Mouse (Mus musculus): ENCODE measurements around the gene Rsph1.

Rsph1 gene

DNA sequence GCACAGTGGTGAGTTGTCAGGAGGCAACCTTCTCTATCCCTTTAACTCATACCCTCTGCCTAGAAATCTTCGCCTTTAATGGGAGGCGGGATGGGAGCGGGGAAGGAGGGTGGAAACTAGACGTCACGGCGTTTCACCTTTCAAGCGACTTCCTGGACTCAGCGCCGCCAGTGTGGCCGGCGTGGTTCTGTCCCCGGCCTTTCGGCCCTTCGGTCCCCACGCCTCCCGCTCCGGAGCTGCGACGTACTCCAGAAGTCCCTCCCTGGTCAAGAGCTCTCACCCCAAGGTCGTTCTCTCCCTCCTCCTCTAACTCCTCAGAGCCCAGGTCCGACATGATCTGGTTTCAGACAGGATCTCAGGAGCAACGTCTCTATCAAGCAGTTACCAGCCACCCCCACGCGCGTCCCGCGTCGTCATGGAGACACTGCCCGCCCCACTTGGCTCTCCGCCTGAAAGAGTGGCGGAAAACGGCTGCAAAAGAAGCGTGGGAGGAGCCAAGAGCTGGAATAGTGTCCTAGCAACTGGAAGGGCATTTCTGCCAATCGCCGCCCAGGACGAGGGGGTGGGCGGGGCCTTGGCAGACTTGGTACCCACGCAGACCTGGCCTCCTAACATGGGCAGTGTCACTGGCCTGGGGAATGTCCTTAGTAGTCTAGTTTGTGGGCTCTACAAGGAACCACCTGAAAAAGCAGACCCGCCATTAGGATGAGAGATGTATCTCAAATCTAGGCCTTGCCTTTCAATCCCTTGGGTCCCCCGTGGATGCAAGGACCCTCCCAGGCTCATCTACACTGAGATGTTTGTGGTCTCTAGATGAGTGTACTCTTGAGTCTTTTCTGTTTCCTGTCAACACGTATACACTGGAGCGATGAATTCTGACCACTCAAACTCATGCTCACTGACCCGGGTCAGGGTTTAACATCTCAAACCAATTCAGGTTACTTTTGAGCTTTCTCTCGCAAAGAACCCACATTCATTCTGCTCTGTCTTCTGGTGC, at the start of gene Rsph1:
TSS of gene Rsph1 (minus strand) at position 462 of the 997 bp plus-strand sequence.
- peak; percentile 97 for DNase-seq

GRCm38 (mm10) chr17:31326220-31326852, 49.2 kb upstream of the Rsph1 start:
- DNase-seq = peak; percentile 49

DNA sequence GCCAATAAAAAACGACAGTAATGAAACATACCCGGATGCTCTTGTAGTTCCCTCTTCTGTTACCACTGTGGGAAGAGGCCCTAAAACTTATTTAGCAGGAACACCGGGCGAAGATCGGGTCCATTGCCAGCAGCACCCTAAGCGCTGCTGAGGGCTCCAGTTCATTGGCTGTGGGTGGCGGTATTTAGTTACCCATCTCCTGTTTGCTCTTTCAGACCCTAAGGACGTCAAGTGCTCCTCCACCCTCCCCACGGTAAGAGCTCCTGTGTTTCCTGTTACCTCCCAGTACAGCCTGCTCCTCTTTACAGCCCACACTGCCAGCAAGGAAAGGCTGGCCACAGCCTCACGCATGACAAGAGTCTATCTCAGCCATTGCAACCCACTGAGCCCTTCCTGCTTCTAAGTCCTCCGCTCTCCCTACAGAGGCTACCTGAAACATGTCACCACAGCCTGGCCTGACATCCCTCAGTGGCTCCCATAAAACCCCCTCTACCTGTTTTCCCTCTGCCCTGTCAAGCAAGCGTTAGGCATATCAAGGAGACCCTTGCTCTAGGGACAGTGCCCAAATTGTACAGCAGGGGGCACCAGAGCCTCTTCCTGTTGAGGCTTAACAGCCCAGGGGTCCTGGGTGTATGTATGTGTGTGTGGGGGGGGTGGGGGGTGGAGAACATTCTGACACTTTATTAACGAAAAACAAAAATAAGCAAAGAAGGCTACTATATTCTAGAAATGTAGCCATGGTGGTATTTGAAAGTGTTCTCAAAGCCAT, 48.5 kb upstream of the Rsph1 start:
- peak; percentile 88 for DNase-seq

DNA sequence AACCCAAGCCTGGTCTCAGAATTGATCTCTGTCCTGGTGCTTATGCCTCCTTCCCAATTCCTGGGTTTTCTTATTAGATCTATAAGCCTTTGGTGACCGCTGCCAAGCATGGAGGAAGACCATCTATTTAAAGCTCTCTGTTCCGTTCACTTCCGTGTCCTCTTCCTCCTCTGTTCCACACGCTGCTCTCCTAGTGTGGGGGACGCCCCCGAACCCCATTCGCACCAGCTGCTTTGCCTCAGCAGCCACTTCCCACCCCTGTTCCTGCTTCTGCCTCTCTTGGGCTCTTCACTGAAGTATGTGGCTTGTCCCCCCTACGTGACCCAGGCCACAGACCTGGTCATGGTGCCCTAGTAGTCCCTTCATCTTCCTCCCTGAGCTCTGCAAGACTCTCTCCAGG, 47.0 kb upstream of the Rsph1 start:
- no peak for DNase-seq

- DNase-seq = no peak
These were observed 46.2 kb upstream of the Rsph1 start for GRCm38 (mm10) chr17:31323379-31323778.

GRCm38 (mm10) chr17:31322446-31322845, 45.3 kb upstream of the Rsph1 start:
- no peak for DNase-seq

DNA sequence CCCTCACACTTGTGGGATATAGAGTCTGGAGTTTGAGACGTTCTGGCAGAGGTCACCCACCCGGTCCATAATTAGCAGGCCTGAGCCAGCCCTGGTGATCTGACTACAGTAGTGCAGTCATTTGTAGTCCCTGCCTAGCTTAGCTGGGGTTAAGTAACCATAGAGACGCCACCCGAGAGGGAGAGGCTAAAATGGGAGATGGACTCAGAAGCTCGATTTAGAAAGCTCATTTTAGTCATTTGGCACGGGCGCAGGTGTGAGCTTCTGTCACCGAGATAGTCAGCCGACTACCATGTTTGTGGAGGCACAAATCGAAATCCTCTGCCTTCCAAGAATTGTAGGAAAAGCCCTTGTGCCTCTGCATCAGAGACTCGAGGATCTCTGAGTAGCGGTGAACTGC, 44.2 kb upstream of the Rsph1 start:
- DNase-seq = no peak

GRCm38 (mm10) chr17:31318906-31319767, 42.0 kb upstream of the Rsph1 start:
- DNase-seq = no peak

DNA sequence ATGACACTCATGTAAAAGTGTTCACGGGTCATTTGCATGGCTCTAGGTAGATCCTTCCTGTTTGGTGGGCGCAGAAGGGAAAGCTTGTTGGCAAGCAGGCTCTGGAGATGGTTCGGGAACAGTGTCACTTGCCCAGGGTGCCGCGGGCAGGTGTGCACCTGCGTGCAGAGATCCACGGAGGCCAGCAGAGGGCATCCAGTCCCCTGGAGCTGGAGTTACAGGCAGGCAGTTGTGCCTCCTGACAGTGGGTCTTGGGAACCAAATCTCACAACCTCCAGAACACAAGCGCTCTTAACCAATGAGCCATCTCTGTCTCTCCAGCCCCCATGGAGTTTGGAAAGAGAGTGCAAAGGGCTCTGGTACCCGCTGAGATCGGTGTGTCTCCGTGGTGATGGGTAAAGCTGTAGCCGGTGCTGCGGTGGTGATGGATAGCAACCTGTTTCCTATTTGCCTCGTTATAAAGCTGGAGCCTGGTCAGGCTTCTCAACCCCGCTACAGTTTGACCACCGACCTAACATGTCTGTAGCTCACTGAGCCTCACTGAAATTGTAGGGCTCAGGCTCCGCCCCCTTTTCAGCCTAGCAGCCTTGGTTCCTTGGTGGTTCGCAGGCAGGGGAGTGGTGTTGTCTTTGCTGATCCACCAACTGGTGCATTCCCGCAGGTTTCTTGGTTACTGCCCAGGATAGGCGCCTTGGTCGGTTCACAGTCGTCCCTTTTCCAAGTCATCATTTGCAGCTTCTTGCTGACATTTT, 40.5 kb upstream of the Rsph1 start:
- peak; percentile 48 for DNase-seq

- no peak for DNase-seq
These were observed 39.8 kb upstream of the Rsph1 start for GRCm38 (mm10) chr17:31316998-31317397.

GRCm38 (mm10) chr17:31315993-31316392, 38.8 kb upstream of the Rsph1 start:
- no peak for DNase-seq

- no peak for DNase-seq
These were observed 38.0 kb upstream of the Rsph1 start for GRCm38 (mm10) chr17:31315046-31315792.

DNA sequence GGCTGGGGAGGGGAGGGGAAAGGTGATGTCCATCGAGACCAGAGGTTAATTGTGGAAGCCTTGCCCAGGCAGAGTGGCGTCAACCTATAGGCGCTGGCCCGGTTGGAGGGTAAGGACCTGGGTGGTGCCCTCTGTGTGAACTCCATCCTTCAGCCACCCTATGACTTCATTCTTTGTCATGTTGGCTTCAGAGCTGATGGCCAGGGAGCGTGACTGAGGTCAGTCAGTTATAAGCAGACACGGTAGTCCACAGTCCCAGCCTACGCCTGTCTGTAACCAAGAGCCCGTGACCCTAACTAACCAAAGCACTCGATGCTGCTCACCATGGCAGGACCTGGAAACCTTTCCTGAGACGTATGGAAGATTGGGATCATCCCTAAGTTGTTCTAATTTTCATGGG, 35.5 kb upstream of the Rsph1 start:
- no peak for DNase-seq

DNA sequence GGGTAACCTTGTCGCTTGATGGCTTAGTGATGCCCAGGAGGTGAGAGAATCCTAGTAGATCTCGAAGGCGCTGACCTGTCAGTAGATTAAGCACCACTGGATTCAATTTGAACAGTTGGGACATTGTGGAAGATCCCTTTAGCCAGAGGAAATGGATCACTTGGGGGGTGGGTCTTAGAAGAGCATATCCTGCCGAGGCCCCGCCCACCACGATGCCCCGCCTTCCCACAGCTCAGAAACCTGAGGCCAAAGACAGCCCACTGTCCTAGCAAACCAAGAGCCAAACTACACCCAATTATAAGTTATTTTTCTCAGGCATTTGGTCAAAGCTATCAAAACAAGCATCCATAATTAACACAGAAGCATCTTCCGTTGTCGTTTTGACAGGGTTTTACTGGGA, 33.9 kb upstream of the Rsph1 start:
- no peak for DNase-seq

DNA sequence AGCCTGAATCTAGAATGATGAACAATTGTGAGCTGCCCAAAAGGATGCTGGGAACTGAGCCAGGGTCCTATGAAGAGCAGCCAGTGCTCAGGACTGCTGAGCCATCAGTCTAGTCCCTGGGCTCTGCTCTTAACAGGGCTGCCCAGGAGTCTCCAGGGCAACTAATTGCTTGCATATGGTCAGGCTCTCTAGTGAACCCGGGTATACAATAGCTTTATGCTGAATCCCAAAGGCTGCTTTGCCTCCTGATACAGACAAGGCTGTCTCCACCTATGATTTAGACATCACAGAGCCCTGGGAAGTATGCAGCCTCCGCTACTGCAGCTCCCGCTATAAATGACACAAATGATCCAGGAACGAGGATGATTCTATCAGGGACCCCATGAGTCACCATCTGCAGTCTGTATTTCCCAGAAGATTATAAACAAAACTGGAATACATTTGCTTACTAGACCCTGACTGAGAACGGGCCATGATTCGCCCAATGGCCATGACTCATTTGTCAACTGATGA, 32.2 kb upstream of the Rsph1 start:
- DNase-seq = no peak

DNA sequence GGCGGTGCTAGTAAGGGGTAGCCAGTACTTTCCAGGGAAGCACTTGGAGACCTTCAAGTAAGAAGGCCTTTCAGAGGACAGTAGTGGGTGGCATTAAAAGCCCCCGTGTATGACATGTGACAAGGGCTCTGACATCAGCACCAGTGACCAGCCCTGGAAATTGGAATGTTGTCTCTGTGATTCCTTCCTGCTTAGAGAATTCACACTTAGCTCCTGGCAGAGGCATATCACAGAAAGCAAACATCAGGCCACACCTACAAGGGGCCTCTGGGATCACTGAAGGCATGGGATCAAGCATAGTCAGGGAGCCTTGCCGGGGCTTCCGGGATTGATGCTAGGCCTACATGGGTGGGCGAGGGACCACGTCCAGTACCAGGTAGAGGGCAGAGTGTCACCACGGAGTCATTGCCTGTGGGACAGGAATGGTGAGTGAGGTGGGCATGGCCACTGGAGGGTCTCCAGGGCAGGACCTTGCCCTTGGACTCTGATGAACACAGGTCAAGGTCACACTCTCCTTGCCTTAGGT, 31.2 kb upstream of the Rsph1 start:
- DNase-seq = no peak

GRCm38 (mm10) chr17:31307756-31308155, 30.6 kb upstream of the Rsph1 start:
- no peak for DNase-seq

- no peak for DNase-seq
These were observed 28.6 kb upstream of the Rsph1 start for GRCm38 (mm10) chr17:31305776-31306120.

DNA sequence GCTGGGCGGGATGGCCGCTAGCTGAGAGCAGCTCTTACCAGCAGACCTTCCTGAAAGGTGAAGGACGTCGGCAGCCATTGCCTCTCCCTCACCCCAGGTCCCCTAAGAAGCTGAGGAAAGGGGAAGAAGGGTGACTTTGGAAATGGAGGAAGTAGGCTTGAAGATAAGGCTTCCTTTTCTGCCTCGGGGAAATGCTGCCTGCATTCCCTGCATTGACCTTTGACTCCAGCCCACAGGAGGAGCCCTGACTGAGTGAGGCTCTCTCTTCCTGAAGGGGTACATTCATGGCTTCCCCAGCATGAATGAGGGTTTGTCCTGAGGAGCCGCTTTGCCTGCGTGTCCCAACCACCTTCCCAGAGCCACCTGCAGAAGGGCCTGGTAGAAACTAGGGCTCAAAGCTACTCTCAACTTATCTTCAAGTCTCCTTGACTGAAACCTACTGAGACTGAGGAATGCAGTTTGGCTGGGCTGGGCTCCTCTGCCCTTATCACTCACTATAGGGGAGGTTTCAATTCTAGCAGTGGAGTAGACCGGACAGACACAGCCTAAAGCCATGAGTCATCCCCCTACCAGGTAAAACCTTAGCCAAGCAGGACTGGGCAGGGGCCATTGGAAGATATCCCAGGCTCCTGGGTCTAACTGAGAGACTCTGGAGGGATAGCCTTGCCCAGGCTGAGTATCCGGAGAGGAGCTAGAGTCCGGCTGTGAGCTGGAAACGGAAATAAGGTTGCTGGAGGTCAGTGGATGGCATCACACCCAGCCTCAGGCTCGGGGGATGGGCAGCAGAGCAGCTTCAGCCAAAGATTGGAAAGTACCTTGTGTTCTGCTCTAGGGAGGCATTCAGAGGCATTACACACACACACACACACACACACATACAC, 28.0 kb upstream of the Rsph1 start:
- DNase-seq = peak; percentile 54
